Mouse (Mus musculus) macrophage (primary cell): ENCODE data around the gene Sppl2b. TPM values are rescaled to one million over a fixed set of nuclear protein-coding genes. Genes with fewer than 3 reads are reported as not detected.

ENCODE experiments used
- H3K27ac ChIP-seq: fragments of 350-480 bp; formaldehyde crosslinking; 2 replicates; pipeline ENCODE4 v1.9.0; 2021
- H3K36me3 ChIP-seq: fragments of 350-480 bp; formaldehyde crosslinking; 2 replicates; pipeline ENCODE4 v1.9.0; 2021; ENCODE audit errors: inconsistent target
- H3K4me3 ChIP-seq: fragments of 350-480 bp; formaldehyde crosslinking; 2 replicates; pipeline ENCODE4 v1.9.0; 2021; ENCODE audit errors: inconsistent target
- H3K79me2 ChIP-seq: fragments of 350-480 bp; formaldehyde crosslinking; 2 replicates; pipeline ENCODE4 v1.9.0; 2021; ENCODE audit errors: inconsistent target
- WGBS: methylation state at CpG from one replicate; pipeline ENCODE4 v1.1.7; 2026; ENCODE audit warnings: inconsistent platforms; ENCODE audit not compliant: missing documents; 5-methylcytosine and 5-hydroxymethylcytosine counted together
- polyA plus RNA-seq: library from polyadenylated mRNA; stranded (reverse); fragments of 250-400 nt; gene quantifications from 3 replicates; pipeline ENCODE4 v1.2.4, GENCODE M21; 2018; ENCODE audit warnings: inconsistent platforms

The Sppl2b gene
- polyA plus RNA-seq, 1 experiment from 2014 or later, result 8.7 TPM

- peaks cover 19% of the 10 kb centered on the region for H3K79me2 ChIP-seq
- H3K4me3 ChIP-seq, result no peak overlapping the region
- H3K36me3 ChIP-seq, result peaks cover 10% of the 10 kb centered on the region
- WGBS, result 27% methylated on average over 9 of the region's 9 CpGs
- H3K27ac ChIP-seq, result no peak overlapping the region
Observed at GRCm38 (mm10) chr10:80831136-80831535, 23.9 kb upstream of the Sppl2b start.

DNA sequence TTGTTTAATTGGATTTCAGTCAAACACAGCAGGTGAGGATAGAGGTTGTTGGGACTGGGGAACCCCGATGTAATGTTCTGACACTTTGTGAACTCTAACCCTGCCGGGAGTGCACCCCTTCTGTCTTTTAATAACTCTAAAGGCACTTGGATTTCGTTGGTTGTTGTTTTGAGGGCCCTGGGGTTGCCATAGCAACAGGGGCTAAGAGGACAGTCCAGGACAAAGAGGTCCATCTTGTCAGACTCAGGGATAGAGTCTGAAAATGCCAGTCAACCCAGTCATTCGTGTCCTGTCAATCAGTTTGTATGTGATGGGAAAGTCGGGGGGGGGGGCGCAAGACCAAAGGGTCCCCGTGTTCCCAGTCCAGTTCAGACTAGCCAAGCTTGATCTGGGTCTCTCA is 22.3 kb upstream of the Sppl2b start:
- Histone ChIP-seq H3K27ac (no peak overlapping the region), H3K79me2 (peaks cover 10% of the 10 kb centered on the region), H3K4me3 (no peak overlapping the region), H3K36me3 (peaks cover 10% of the 10 kb centered on the region)
- 77% methylated on average over 7 of the region's 7 CpGs for WGBS

DNA sequence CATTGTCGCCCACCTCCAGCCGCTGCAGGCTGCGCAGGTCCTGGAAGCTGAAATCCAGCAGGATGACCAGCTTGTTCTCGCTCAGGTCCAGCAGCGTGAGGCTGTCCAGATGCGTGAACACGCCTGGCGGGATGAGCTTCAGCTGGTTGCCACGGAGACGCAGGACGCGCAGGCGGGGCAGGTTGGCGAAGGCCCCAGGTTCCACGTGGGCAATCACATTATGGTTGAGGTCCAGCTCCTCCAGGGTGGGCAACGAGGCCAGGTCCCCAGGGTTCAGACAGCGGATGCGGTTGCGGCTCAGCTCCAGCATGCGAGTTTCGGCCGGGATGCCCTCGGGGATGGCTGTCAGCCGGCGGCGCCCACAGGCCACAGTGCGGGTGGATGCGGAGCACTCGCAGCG is 19.5 kb upstream of the Sppl2b start:
- H3K79me2 ChIP-seq, result no peaks in the 10 kb centered on the region
- no peak overlapping the region for H3K27ac ChIP-seq
- H3K4me3 ChIP-seq, result no peak overlapping the region
- 75% methylated on average over 29 of the region's 30 CpGs for WGBS
- no peaks in the 10 kb centered on the region for H3K36me3 ChIP-seq

DNA sequence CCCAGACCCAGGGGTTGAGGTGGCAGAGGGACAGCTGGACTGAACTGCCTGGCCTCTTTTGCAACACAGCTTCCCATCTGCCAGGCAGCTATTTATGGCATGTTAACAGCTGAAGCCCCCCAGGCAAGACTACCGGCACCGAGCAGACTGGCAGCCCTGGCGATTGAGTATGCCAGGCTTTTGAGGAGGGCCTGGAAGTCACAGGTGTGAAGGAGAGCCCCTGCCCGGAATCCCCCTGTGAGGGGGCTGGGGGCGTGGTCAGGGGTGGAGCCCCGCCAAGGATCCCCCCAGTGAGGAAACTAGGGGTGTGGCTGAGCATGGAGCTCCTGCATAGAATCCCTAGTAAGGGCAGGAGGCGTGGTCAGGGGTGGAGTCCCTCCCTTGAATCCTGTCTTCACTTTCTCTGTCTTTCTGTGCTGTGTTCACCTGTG is 18.1 kb upstream of the Sppl2b start:
- Histone ChIP-seq H3K79me2 (no peaks in the 10 kb centered on the region), H3K27ac (no peak overlapping the region), H3K36me3 (no peaks in the 10 kb centered on the region), H3K4me3 (no peak overlapping the region)
- 45% methylated on average over 7 of the region's 7 CpGs for WGBS

GRCm38 (mm10) chr10:80837827-80838226 is 17.2 kb upstream of the Sppl2b start:
- Histone ChIP-seq H3K79me2 (no peaks in the 10 kb centered on the region), H3K4me3 (no peak overlapping the region), H3K36me3 (no peaks in the 10 kb centered on the region), H3K27ac (no peak overlapping the region)
- WGBS, result 89% methylated on average over 2 of the region's 2 CpGs

DNA sequence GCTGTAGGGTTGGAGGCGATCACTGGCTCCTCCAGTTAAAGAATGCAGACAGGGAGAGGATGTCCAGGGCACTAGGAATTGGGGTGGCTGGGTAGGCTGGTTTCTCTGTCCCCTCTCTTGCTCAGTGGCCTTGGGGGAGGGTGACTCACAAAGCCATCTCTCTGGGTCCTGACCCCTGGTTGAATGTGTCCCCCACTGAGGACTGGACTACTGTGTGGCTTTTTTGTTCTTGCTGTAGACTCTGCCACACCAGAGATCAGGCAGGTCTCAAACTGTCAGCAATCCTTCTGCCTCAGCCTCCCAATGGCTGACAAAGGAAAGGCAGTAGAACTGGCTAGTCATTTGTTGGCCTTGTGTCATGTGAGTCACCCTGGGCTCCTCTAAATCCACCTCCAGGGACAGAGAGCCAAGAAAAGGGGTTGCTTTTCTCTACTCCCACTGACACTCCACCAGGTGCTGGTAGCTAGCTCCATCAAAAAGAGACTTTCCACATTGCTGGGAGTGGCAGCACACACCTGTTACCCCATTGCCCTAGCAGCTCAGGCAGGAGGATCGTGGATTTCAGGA is 16.6 kb upstream of the Sppl2b start:
- H3K36me3 ChIP-seq, result no peaks in the 10 kb centered on the region
- no peaks in the 10 kb centered on the region for H3K79me2 ChIP-seq
- no peak overlapping the region for H3K27ac ChIP-seq
- no peak overlapping the region for H3K4me3 ChIP-seq
- 72% methylated on average over 2 of the region's 2 CpGs for WGBS

- no peak overlapping the region for H3K4me3 ChIP-seq
- 69% methylated on average over 5 of the region's 6 CpGs for WGBS
- H3K27ac ChIP-seq, result no peak overlapping the region
- H3K79me2 ChIP-seq, result no peaks in the 10 kb centered on the region
- H3K36me3 ChIP-seq, result no peaks in the 10 kb centered on the region
Observed at GRCm38 (mm10) chr10:80839848-80840247, 15.2 kb upstream of the Sppl2b start.

- Histone ChIP-seq H3K79me2 (no peaks in the 10 kb centered on the region), H3K36me3 (no peaks in the 10 kb centered on the region), H3K4me3 (no peak overlapping the region), H3K27ac (no peak overlapping the region)
- 95% methylated on average over 2 of the region's 2 CpGs for WGBS
Observed at GRCm38 (mm10) chr10:80841685-80842084, 13.4 kb upstream of the Sppl2b start.

DNA sequence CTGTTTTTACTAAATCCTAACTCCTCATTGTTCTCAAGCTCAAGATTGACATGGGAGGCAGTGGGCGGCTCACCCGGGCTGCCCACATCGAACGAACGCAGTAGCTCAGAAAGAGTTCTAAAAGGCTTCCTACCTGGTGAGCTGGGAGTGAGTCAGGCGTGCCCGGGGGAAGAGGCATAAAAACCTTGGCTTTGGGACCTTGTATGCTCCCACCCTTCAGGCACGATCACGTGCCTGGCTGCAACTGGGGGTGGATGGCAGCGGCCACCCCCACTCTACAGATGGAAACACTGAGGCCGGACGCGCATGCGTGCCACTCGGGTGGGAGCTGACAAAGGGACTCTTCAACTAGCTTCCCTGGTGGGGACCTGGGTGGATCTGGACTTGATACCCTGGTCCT is 12.7 kb upstream of the Sppl2b start:
- H3K79me2 ChIP-seq, result no peaks in the 10 kb centered on the region
- no peak overlapping the region for H3K4me3 ChIP-seq
- no peak overlapping the region for H3K27ac ChIP-seq
- no peaks in the 10 kb centered on the region for H3K36me3 ChIP-seq
- 87% methylated on average over 15 of the region's 15 CpGs for WGBS

GRCm38 (mm10) chr10:80843087-80843930 is 11.8 kb upstream of the Sppl2b start:
- no peak overlapping the region for H3K27ac ChIP-seq
- H3K4me3 ChIP-seq, result no peak overlapping the region
- WGBS, result 21% methylated on average over 32 of the region's 32 CpGs
- no peaks in the 10 kb centered on the region for H3K36me3 ChIP-seq
- H3K79me2 ChIP-seq, result no peaks in the 10 kb centered on the region

DNA sequence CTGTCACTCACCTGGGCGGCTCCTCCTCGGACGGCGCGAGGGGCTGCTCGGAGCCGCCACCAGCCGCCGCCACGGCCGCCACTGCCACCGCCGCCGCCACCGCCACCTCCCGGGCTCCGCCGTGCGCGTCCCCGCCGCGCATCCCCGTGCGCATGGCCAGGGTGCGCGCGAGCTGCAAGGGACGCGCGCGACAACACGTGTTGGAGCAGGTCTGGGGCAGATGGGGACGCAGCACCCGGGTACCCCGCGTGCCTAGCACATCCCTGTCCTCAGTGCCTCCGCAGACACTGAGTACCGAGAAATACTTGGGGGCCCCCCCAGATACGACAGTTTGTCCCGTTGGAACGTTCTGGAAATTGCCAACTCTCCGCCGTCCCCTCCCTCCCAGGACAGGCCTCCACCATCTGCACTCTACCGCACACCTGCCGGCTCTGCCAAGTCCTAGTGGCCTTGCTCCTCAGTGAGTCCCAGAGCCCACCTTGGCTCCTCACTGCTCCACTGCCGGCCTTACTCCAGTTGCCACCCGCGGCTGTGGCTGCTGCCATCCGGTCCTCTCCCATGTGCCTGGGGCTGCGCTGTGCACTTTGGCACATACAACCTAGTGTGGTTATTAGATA is 11.0 kb upstream of the Sppl2b start, which contains the start of gene Lingo3:
Gene Lingo3 (minus strand): TSS at position 109 of the 617 bp plus-strand sequence.
- WGBS, result 9% methylated on average over 43 of the region's 51 CpGs
- Histone ChIP-seq H3K36me3 (no peaks in the 10 kb centered on the region), H3K27ac (no peak within 1 kb of the TSS), H3K4me3 (no peak within 1 kb of the TSS), H3K79me2 (no peaks in the 10 kb centered on the region)

- H3K79me2 ChIP-seq, result no peaks in the 10 kb centered on the region
- no peak overlapping the region for H3K27ac ChIP-seq
- WGBS, result 74% methylated on average over 8 of the region's 8 CpGs
- no peaks in the 10 kb centered on the region for H3K36me3 ChIP-seq
- no peak overlapping the region for H3K4me3 ChIP-seq
Observed at GRCm38 (mm10) chr10:80845055-80845693, 9.9 kb upstream of the Sppl2b start.

DNA sequence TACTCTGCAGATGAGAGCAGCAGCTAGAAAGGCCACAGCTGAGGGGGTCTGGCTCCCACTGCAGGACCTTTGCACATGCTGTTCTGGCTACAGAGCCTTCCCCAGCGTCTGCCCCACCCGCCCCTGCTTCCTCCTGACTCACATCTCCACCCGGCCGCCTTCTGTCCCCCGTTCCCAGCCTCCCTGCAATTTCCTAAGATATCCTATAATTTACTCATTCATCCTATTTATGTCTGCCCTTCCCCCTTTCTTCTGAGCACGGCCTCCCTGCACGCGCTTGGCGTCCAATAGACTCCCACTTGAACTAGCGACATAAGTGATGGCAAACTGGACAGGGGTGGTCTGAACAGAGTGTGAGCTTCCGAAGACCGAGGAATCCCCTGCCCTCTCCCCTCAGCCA is 9.3 kb upstream of the Sppl2b start:
- Histone ChIP-seq H3K36me3 (no peaks in the 10 kb centered on the region), H3K27ac (no peak overlapping the region), H3K4me3 (no peak overlapping the region), H3K79me2 (no peaks in the 10 kb centered on the region)
- 90% methylated on average over 12 of the region's 12 CpGs for WGBS

GRCm38 (mm10) chr10:80848571-80848970 is 6.5 kb upstream of the Sppl2b start:
- Histone ChIP-seq H3K4me3 (no peak overlapping the region), H3K27ac (no peak overlapping the region), H3K36me3 (0 out of 2 replicates have a peak, but pooled peaks cover 5% of the 10 kb centered on the region), H3K79me2 (peaks cover 5% of the 10 kb centered on the region; the same call in 1 of the 2 replicates)
- 8% methylated on average over 10 of the region's 10 CpGs for WGBS

GRCm38 (mm10) chr10:80855749-80856073 is 636 bp downstream of the Sppl2b start:
- 36% methylated on average over 11 of the region's 11 CpGs for WGBS
- H3K27ac ChIP-seq, result no peak overlapping the region
- H3K4me3 ChIP-seq, result peak overlapping the region; percentile 33
- H3K79me2 ChIP-seq, result peaks cover 57% of the 10 kb centered on the region
- 0 out of 2 replicates have a peak, but pooled peaks cover 5% of the 10 kb centered on the region for H3K36me3 ChIP-seq
